Mouse (Mus musculus): ENCODE results near the gene Fam189a1.

DNA sequence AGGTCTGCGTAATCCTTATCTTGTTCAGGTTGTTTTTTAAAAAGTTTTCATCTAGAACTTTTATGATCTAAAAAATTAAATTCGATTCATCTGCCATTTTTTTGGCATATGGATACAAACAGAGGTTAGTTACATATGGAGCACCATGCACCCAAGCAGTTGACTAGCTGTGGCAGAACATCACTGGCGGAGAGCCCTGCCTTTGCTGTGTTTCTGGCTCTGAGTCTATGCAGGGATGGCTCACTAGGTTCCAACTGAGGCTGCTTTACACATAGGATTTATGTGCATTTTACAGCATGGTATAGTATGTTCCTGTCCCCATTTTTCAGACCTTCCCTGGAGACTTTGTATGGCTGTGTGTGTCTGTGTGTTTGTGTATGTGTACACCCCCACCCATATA is 433.1 kb downstream of the Fam189a1 start:
- no peak for TF ChIP-seq POLR2A (IDR thresholded peaks at IDR 0.05; ENCODE audit: borderline replicate concordance, low read depth, low read length)
- no peak for TF ChIP-seq CTCF (IDR thresholded peaks at IDR 0.05; ENCODE audit: low read depth, low read length)

Data from bone marrow macrophage, adult 2 months (primary cell).